Mouse (Mus musculus): Measurements from ENCODE around the gene Siah3. TPM values are rescaled to one million over a fixed set of nuclear protein-coding genes. Genes with fewer than 3 reads are reported as not detected.

Siah3 gene
- total and polyA plus RNA-seq, 2 experiments from 2014 or later, result 3.3 to 6.1 TPM

- no peak for ATAC-seq
- peaks cover 14% of the 10 kb centered on the region for H3K4me1 ChIP-seq (ENCODE audit: insufficient read depth)
- no peak for TF ChIP-seq CTCF (IDR thresholded peaks at IDR 0.05; ENCODE audit: low read depth)
- no peaks in the 10 kb centered on the region for H3K27me3 ChIP-seq (ENCODE audit: insufficient read depth, low read length)
- no peaks in the 10 kb centered on the region for H3K9me3 ChIP-seq (ENCODE audit: low read length)
- DNase-seq, result no peak
- H3K4me2 ChIP-seq (ENCODE audit: low read depth), result no peak overlapping the region
- WGBS, result 73% methylated on average over 7 of the region's 7 CpGs
- H3K4me3 ChIP-seq (ENCODE audit: low read depth, low read length), result no peak overlapping the region
- H3K36me3 ChIP-seq (ENCODE audit: insufficient read depth), result no peaks in the 10 kb centered on the region
- H3K27ac ChIP-seq (ENCODE audit: low read depth, low read length), result no peak overlapping the region
- no peak overlapping the region for H3K9ac ChIP-seq
Measured at GRCm38 (mm10) chr14:75530815-75531353, 75.1 kb downstream of the Siah3 start.

GRCm38 (mm10) chr14:75539205-75539604 lies 83.4 kb downstream of the Siah3 start:
- ATAC-seq, result no peak
- TF ChIP-seq CTCF (IDR thresholded peaks at IDR 0.05; ENCODE audit: low read depth), result no peak
- no peak overlapping the region for H3K4me3 ChIP-seq (ENCODE audit: low read depth, low read length)

GRCm38 (mm10) chr14:75540216-75540995 lies 84.6 kb downstream of the Siah3 start:
- no peaks in the 10 kb centered on the region for H3K27me3 ChIP-seq (ENCODE audit: insufficient read depth, low read length)
- H3K9me3 ChIP-seq (ENCODE audit: low read length), result no peaks in the 10 kb centered on the region
- no peak overlapping the region for H3K9ac ChIP-seq
- H3K27ac ChIP-seq (ENCODE audit: low read depth, low read length), result no peak overlapping the region
- H3K4me2 ChIP-seq (ENCODE audit: low read depth), result no peak overlapping the region
- DNase-seq (no peak), ATAC-seq (no peak)
- no peak for TF ChIP-seq CTCF (IDR thresholded peaks at IDR 0.05; ENCODE audit: low read depth)
- H3K4me1 ChIP-seq (ENCODE audit: insufficient read depth), result no peaks in the 10 kb centered on the region
- H3K36me3 ChIP-seq (ENCODE audit: insufficient read depth), result no peaks in the 10 kb centered on the region
- WGBS, result 61% methylated on average over 17 of the region's 17 CpGs
- no peak overlapping the region for H3K4me3 ChIP-seq (ENCODE audit: low read depth, low read length)

More at GRCm38 (mm10) chr14:75539205-75539604, 83.4 kb downstream of the Siah3 start:
- no peak overlapping the region for H3K4me2 ChIP-seq (ENCODE audit: low read depth)
- H3K9ac ChIP-seq, result no peak overlapping the region
- H3K9me3 ChIP-seq (ENCODE audit: low read length), result no peaks in the 10 kb centered on the region
- no peaks in the 10 kb centered on the region for H3K36me3 ChIP-seq (ENCODE audit: insufficient read depth)
- H3K4me1 ChIP-seq (ENCODE audit: insufficient read depth), result no peaks in the 10 kb centered on the region
- no peak for DNase-seq
- H3K27me3 ChIP-seq (ENCODE audit: insufficient read depth, low read length), result no peaks in the 10 kb centered on the region
- WGBS, result 67% methylated on average over 2 of the region's 2 CpGs
- H3K27ac ChIP-seq (ENCODE audit: low read depth, low read length), result no peak overlapping the region

- no peaks in the 10 kb centered on the region for H3K36me3 ChIP-seq (ENCODE audit: insufficient read depth)
- H3K27me3 ChIP-seq (ENCODE audit: insufficient read depth, low read length), result no peaks in the 10 kb centered on the region
- 3% methylated on average over 5 of the region's 5 CpGs for WGBS
- DNase-seq (peak; percentile 40), ATAC-seq (peak; percentile 25; the same call in 1 of the 2 replicates)
- no peak overlapping the region for H3K4me3 ChIP-seq (ENCODE audit: low read depth, low read length)
- H3K9ac ChIP-seq, result no peak overlapping the region
- H3K9me3 ChIP-seq (ENCODE audit: low read length), result no peaks in the 10 kb centered on the region
- H3K4me1 ChIP-seq (ENCODE audit: insufficient read depth), result no peaks in the 10 kb centered on the region
- H3K27ac ChIP-seq (ENCODE audit: low read depth, low read length), result no peak overlapping the region
- TF ChIP-seq CTCF (IDR thresholded peaks at IDR 0.05; ENCODE audit: low read depth), result no peak
- no peak overlapping the region for H3K4me2 ChIP-seq (ENCODE audit: low read depth)
Measured at GRCm38 (mm10) chr14:75540996-75541350, 85.2 kb downstream of the Siah3 start.

- H3K27ac ChIP-seq (ENCODE audit: low read depth, low read length), result no peak overlapping the region
- ATAC-seq (no peak), DNase-seq (no peak)
- H3K9ac ChIP-seq, result no peak overlapping the region
- H3K9me3 ChIP-seq (ENCODE audit: low read length), result no peaks in the 10 kb centered on the region
- no peak overlapping the region for H3K4me2 ChIP-seq (ENCODE audit: low read depth)
- no peaks in the 10 kb centered on the region for H3K36me3 ChIP-seq (ENCODE audit: insufficient read depth)
- TF ChIP-seq CTCF (IDR thresholded peaks at IDR 0.05; ENCODE audit: low read depth), result no peak
- H3K4me3 ChIP-seq (ENCODE audit: low read depth, low read length), result no peak overlapping the region
- no peaks in the 10 kb centered on the region for H3K4me1 ChIP-seq (ENCODE audit: insufficient read depth)
- no peaks in the 10 kb centered on the region for H3K27me3 ChIP-seq (ENCODE audit: insufficient read depth, low read length)
- WGBS, result 38% methylated on average over 8 of the region's 8 CpGs
Measured at GRCm38 (mm10) chr14:75541731-75542130, 85.9 kb downstream of the Siah3 start.

GRCm38 (mm10) chr14:75561577-75562331 lies 106.0 kb downstream of the Siah3 start:
- Histone ChIP-seq H3K4me3 (ENCODE audit: low read depth, low read length) (no peak overlapping the region), H3K27me3 (ENCODE audit: insufficient read depth, low read length) (no peaks in the 10 kb centered on the region), H3K27ac (ENCODE audit: low read depth, low read length) (no peak overlapping the region), H3K9ac (no peak overlapping the region), H3K9me3 (ENCODE audit: low read length) (no peaks in the 10 kb centered on the region), H3K4me2 (ENCODE audit: low read depth) (no peak overlapping the region), H3K4me1 (ENCODE audit: insufficient read depth) (peaks cover 4% of the 10 kb centered on the region; the same call in 1 of the 2 replicates), H3K36me3 (ENCODE audit: insufficient read depth) (no peaks in the 10 kb centered on the region)
- 50% methylated on average over 9 of the region's 9 CpGs for WGBS
- DNase-seq (no peak), ATAC-seq (no peak)
- TF ChIP-seq CTCF (IDR thresholded peaks at IDR 0.05; ENCODE audit: low read depth), result peak; percentile 41

Measured in forebrain, postnatal 0 days (tissue).